Mouse (Mus musculus) frontal cortex, postnatal 36 days (tissue): ENCODE data around the gene Coq4.
A peak's percentile ranks its signal among the peaks of the same experiment; 100 is the strongest.

Experiments
- DNase-seq, 2 experiments: peaks; one replicate each; pipeline ENCODE4 v3.0.0; 2022; ENCODE audit warnings: low spot score in 2 of 2

Gene Coq4

GRCm38 (mm10) chr2:29792772-29793487 is 5.6 kb downstream of the Coq4 start:
- DNase-seq = no peak

GRCm38 (mm10) chr2:29802075-29802826 is 15.0 kb downstream of the Coq4 start, which contains the start of gene Slc27a4:
Slc27a4 (plus strand) TSS chr2:29802634.
- DNase-seq = peak; percentile 96 to 97

- no peak for DNase-seq
Measured at GRCm38 (mm10) chr2:29802827-29803201, 15.5 kb downstream of the Coq4 start.

GRCm38 (mm10) chr2:29803400-29803831 is 16.1 kb downstream of the Coq4 start:
- DNase-seq = no peak

GRCm38 (mm10) chr2:29815678-29816371 is 28.5 kb downstream of the Coq4 start:
- DNase-seq = no peak

- peak; percentile 91 to 94 for DNase-seq
Measured at GRCm38 (mm10) chr2:29817426-29818232, 30.3 kb downstream of the Coq4 start.

- DNase-seq = no peak
Measured at GRCm38 (mm10) chr2:29819363-29819762, 32.1 kb downstream of the Coq4 start.

GRCm38 (mm10) chr2:29820025-29820817 is 32.9 kb downstream of the Coq4 start, which contains the start of gene Urm1:
Urm1 (plus strand) TSS chr2:29820075.
- DNase-seq = peak in 1 of 2 experiments; percentile 66

- DNase-seq = no peak
Measured at GRCm38 (mm10) chr2:29826318-29826925, 39.1 kb downstream of the Coq4 start.

GRCm38 (mm10) chr2:29826926-29827708 is 39.8 kb downstream of the Coq4 start:
- DNase-seq = peak; percentile 93 to 97

GRCm38 (mm10) chr2:29827709-29828024 is 40.4 kb downstream of the Coq4 start:
- DNase-seq = no peak

GRCm38 (mm10) chr2:29831106-29831505 is 43.8 kb downstream of the Coq4 start:
- DNase-seq = no peak

- no peak for DNase-seq
Measured at GRCm38 (mm10) chr2:29833796-29834195, 46.5 kb downstream of the Coq4 start.

- DNase-seq = no peak
Measured at GRCm38 (mm10) chr2:29835391-29835899, 48.2 kb downstream of the Coq4 start.

GRCm38 (mm10) chr2:29839460-29839859 is 52.2 kb downstream of the Coq4 start:
- no peak for DNase-seq

- DNase-seq = peak in 1 of 2 experiments; percentile 49
Measured at GRCm38 (mm10) chr2:29843231-29844105, 56.2 kb downstream of the Coq4 start.

- DNase-seq = no peak
Measured at GRCm38 (mm10) chr2:29844115-29844514, 56.8 kb downstream of the Coq4 start.

GRCm38 (mm10) chr2:29844661-29845060 is 57.4 kb downstream of the Coq4 start:
- DNase-seq = no peak
